Mouse (Mus musculus) cerebellum, adult 2 months (tissue): ENCODE data around the gene Mtfr1l. TPM values are rescaled to one million over a fixed set of nuclear protein-coding genes. Genes with fewer than 3 reads are reported as not detected.
"Not testable (repeated sequence)": the region's sequence is repeated elsewhere in the genome, so short reads cannot be mapped to it uniquely, and the experiment has no call there.

Experiments used
- DNase-seq, 2 experiments: peaks; one replicate each; pipeline ENCODE4 v3.0.0; 2021
- H3K27ac ChIP-seq: fragments of 200-500 bp; 2 replicates; pipeline ENCODE4 v1.5.1; 2012; ENCODE audit warnings: low read length, control low read depth, inconsistent platforms; ENCODE audit not compliant: insufficient read depth
- H3K27me3 ChIP-seq: fragments of 200-500 bp; 2 replicates; pipeline ENCODE4 v1.6.1; 2012; ENCODE audit warnings: inconsistent platforms, mild to moderate bottlenecking, low read length, moderate library complexity; ENCODE audit not compliant: control insufficient read depth, insufficient read depth
- H3K4me1 ChIP-seq: fragments of 200-500 bp; 2 replicates; pipeline ENCODE4 v1.6.1; 2011; ENCODE audit warnings: low read length; ENCODE audit not compliant: control insufficient read depth, insufficient read depth
- H3K4me3 ChIP-seq: fragments of 200-500 bp; replicated peaks from 2 replicates; pipeline ENCODE3; 2011; ENCODE audit warnings: mild to moderate bottlenecking, low read depth, low read length, control low read depth; ENCODE audit not compliant: insufficient read depth
- CTCF ChIP-seq: fragments of 200-500 bp; IDR thresholded peaks from 2 replicates; pipeline ENCODE4 v1.5.1; 2011; ENCODE audit warnings: low read depth, mild to moderate bottlenecking, control low read depth, low read length, moderate library complexity, borderline replicate concordance; ENCODE audit not compliant: insufficient read depth
- POLR2A ChIP-seq: fragments of 200-500 bp; IDR thresholded peaks from 2 replicates; pipeline ENCODE4 v1.6.1; 2011; ENCODE audit warnings: low read length, control low read depth, borderline replicate concordance; ENCODE audit not compliant: insufficient read depth
- WGBS: fragments of 180-500 bp; shearing (Covaris S2); methylation state at CpG from one replicate; pipeline ENCODE4 v1.1.7; 2018; 5-methylcytosine and 5-hydroxymethylcytosine counted together
- polyA plus RNA-seq: library from polyadenylated mRNA; depleted of rRNA; stranded (reverse); fragments of >200 nt; gene quantifications from 2 replicates; pipeline ENCODE4 v1.2.3, GENCODE M21; 2012

Mtfr1l gene
- polyA plus RNA-seq, 1 experiment = 148 TPM

DNA sequence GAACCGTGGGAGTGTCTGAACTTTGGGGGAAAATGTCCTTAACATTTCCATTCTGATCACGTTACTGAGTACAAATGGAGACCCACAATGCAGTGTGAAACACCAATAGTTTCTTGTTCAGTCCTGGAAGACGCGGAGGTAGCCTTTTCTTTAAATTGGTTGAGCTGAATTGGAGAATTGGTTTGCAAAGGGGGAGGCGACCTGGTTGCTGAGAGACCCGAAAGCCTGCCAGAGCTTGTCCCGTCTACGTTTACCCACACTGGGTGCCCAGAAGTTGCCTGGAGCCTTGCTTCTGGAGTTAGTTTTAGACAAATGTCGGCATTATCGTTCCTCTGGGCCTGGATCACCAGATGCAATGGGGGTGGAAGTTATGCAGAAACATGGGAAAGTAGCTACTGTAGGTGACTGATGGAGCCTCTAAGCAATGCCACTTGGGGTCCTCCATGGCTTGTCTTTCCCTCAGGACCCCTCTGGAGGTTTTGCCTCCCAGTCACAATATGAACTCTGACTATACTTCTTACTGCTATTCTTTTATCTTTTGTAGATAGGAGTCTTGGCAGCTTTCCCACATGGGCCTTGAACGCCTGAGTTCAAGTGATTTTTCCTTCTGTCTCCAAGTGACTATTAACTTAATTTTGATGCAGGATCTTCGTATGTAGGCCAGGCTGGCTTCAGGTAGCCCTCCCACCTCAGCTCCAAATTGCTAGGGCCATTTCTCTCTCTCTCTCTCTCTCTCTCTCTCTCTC, 37.0 kb downstream of the Mtfr1l start:
- Histone ChIP-seq H3K27ac (peak overlapping the region; percentile 97; the same call in 1 of the 2 replicates), H3K4me1 (peaks cover 30% of the 10 kb centered on the region), H3K4me3 (peak overlapping the region; percentile 73), H3K27me3 (no peaks in the 10 kb centered on the region)
- no peak for DNase-seq
- WGBS = 52% methylated on average over 12 of the region's 12 CpGs
- TF ChIP-seq CTCF (no peak), POLR2A (no peak)

DNA sequence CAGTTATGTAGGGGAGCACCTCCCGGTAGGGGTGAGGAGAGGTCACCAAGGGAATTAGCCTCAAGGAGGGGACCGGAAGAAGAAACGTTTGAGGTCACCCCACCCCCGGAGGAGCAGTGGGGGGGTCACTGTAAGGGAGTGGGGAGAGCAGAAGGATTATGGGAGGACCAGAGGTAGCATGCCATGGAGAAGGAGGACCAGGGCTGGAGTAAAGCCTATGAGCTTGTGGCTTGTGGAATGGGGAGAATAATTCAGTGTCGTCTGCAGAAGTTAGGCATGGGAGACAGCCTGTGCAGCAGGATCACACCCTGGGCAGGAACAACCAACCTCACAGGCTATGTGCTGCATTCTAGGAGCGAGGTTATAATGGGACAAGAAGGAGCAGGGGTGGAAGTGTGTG, 38.0 kb downstream of the Mtfr1l start:
- TF ChIP-seq CTCF = no peak
- 3% methylated on average over 6 of the region's 6 CpGs for WGBS
- peaks cover 30% of the 10 kb centered on the region for H3K4me1 ChIP-seq
- DNase-seq = no peak
- peak overlapping the region; percentile 73 for H3K4me3 ChIP-seq
- peak overlapping the region; percentile 97 for H3K27ac ChIP-seq
- no peaks in the 10 kb centered on the region for H3K27me3 ChIP-seq

DNA sequence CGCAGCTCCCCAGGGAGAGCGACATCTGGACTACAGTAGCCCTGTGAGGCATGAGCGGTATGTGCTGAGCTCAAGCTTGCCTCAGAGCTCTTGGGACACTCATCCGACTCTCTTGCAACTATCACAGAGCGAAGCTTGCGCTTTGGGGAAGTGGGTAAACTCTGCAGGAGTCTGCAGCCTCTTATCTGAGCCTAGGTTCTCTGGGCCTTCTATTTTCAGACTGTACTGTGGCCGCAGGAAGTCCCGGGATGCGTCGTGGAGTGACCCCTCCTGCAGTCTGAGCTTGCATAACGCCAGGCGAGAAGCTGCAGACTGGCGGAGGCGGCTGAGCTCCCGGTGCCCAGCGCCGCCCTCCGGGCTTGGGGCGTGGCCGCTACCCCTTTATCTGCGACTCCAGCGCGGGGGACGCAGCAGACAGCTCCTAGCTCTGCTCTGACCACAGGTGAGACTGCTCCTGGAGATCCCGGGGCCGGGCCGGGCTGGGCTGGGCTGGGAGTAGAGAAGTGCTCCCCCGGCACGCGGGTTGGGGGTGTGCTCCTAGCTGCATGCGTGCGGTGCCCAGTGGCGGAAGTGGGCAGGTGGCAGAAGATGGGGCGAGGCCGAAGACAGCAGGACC, 38.5 kb downstream of the Mtfr1l start, which contains the start of gene Paqr7:
Paqr7 (plus strand) TSS at position 103 of the 616 bp plus-strand sequence.
- Histone ChIP-seq H3K27me3 (no peaks in the 10 kb centered on the region), H3K4me3 (peak within 1 kb of the TSS; percentile 73), H3K4me1 (peaks cover 30% of the 10 kb centered on the region), H3K27ac (peak within 1 kb of the TSS; percentile 97)
- DNase-seq = peak; percentile 91 to 92
- 1% methylated on average over 35 of the region's 35 CpGs for WGBS
- TF ChIP-seq CTCF = no peak
- peak; percentile 88 for TF ChIP-seq POLR2A

DNA sequence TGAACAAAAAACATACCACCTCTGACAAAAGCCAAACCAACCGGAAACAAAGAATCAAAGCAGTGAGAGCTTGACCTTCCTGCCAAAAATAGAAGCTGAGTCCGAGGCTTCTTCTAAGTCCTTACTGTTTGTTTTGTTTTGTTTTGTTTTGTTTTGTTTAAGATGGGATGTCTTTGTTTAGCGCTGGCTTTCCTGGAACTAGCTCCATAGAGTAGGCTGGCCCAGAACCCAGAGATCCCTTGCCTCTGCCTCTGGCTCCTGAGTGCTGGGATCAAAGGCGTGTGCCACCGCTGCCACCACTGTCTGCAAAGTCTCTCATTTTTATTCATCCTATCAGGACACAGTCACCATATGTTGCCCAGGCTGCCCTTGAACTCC, 39.7 kb downstream of the Mtfr1l start:
- TF ChIP-seq CTCF = no peak
- TF ChIP-seq POLR2A = no peak

GRCm38 (mm10) chr4:134494780-134495545, 40.2 kb downstream of the Mtfr1l start:
- H3K4me3 ChIP-seq = no peak overlapping the region
- WGBS = 77% methylated on average over 16 of the region's 16 CpGs
- H3K27me3 ChIP-seq = no peaks in the 10 kb centered on the region
- DNase-seq = no peak
- peak overlapping the region; percentile 2; the same call in 1 of the 2 replicates for H3K27ac ChIP-seq
- peaks cover 27% of the 10 kb centered on the region for H3K4me1 ChIP-seq
- no peak for TF ChIP-seq CTCF
- no peak for TF ChIP-seq POLR2A

More for the DNA sequence above, 39.7 kb downstream of the Mtfr1l start:
- Histone ChIP-seq H3K4me1 (peaks cover 28% of the 10 kb centered on the region), H3K27me3 (no peaks in the 10 kb centered on the region), H3K27ac (peak overlapping the region; percentile 97), H3K4me3 (no peak overlapping the region)
- no peak for DNase-seq
- WGBS = 78% methylated on average over 5 of the region's 5 CpGs

DNA sequence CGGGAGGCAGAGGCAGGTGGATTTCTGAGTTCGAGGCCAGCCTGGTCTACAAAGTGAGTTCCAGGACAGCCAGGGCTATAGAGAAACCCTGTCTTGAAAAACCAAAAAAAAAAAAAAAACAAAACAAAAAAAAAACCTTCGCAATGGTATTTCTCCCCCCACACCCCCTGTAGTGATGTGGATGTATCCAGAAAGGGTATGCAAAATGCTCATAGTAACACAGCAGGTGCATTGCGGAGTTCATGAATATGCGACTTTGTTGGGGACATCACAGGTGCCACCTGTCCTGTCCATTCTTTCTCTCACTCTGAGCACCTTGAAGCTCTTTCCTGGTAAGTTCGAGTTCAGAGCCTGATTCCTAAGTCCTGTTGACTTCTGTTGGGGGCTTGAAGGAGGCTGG, 41.0 kb downstream of the Mtfr1l start:
- DNase-seq, H3K27me3 ChIP-seq, H3K4me3 ChIP-seq, H3K27ac ChIP-seq: not testable (repeated sequence)
- peaks cover 25% of the 10 kb centered on the region for H3K4me1 ChIP-seq
- 94% methylated on average over 6 of the region's 6 CpGs for WGBS

- TF ChIP-seq POLR2A (no peak), CTCF (no peak)
- Histone ChIP-seq H3K27me3 (no peaks in the 10 kb centered on the region), H3K4me1 (peaks cover 20% of the 10 kb centered on the region), H3K27ac (no peak overlapping the region), H3K4me3 (no peak overlapping the region)
- 61% methylated on average over 6 of the region's 6 CpGs for WGBS
- no peak for DNase-seq
Observed at GRCm38 (mm10) chr4:134491716-134492115, 43.5 kb downstream of the Mtfr1l start.

DNA sequence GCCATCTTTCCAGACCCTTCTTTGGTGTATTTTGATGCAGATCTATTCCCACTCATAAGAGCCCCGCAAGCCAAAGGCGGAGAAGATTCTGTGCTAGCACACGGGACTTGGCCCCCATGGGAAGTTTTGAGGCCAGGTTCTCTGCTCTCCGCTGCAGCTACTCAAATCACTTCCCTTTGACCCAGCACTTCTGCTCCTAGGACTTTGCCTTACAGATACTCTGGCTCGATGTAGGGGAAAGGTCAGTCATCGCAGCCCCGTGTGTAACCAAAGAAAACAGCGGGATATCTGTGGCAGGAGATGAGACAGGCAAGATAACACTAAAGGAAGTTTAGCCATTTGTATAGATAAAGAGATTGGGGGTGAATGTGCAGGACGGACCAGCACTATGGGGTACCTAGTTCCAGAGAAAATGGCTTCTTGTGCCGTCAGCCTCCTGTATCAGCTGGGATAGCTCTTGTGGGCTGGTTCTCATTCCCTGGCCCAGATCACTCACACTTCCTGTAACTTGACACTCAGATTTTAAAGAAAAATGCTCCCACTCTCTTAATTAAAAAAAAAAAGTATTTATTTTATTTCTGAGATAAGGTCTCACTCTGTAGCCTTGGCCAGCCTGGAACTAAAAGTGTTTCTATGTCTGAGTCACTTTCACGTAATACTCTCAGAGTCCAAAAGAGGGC, 45.1 kb downstream of the Mtfr1l start:
- Histone ChIP-seq H3K27me3 (no peaks in the 10 kb centered on the region), H3K27ac (no peak overlapping the region), H3K4me3 (no peak overlapping the region), H3K4me1 (peaks cover 14% of the 10 kb centered on the region)
- 86% methylated on average over 11 of the region's 11 CpGs for WGBS
- no peak for DNase-seq
- no peak for TF ChIP-seq POLR2A
- no peak for TF ChIP-seq CTCF
